Mouse (Mus musculus): ENCODE measurements at regions not wholly inside any gene's neighbourhood (a gene's known extent, or its start where the extent isn't known, plus 50 kb on each side); places are given as distances from the start of the nearest gene placed in this dataset.

DNA sequence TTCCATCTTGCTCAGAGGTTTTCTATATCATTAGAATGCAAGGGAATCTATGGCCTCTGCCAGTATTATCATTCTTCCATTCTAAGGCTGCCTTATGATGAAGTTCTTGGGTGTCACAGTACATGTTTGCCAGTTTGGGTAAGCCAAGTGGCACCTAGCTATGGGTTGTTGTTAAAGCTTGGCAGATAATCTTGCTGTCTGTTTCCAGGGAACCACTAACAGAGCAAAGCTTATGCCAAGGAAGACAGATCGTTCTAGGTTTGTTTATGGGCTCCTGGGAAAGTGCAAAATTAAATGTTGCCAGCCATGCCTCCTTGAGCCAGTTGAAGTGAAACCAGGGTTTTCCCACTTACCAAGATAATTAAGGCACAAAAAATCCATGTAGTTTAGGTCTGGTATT, 292.9 kb upstream of the Cobl start:
- DNase-seq (ENCODE audit: low spot score in 2 of 2) = peak in 1 of 2 experiments; percentile 3
- intact Hi-C loops (cut with DNase I) = no loop called here

DNA sequence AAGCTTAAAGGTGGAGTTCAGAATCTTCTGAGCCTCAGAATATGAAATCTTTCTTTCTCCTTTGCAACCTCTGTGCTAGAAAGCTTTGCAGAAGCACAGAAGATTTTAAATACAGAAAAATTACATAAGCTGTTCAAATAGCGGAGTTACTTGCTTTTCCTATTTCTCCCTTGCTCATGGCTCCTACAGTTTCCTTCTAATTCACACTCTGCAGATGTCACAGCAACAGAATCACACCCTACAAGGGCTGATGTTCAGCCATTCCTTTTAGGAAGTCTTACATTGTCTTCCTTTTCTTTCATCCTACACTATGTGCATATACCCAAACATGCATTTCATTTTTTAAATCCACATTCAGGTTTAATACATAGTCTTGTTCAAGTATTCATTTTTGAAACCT, 285.3 kb upstream of the Cobl start:
- intact Hi-C loops (cut with DNase I) = no loop called here

DNA sequence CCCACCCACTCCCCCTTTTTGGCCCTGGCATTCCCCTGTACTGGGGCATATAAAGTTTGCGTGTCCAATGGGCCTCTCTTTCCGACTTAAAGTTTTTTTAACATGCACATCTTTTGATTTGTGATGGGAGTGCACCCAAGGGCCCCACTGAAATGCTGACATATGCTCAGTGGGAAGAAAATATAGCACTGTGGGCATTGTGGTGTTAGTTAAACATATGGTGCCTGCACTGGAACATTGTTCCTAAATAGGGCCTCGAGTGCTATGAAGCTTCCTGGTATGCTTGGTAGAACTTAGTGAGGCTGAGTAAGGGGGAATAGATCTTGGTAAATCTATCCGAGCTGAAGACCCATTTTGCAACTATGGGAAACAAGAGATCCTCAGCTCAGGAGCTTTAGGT, 284.5 kb upstream of the Cobl start:
- intact Hi-C loops (cut with DNase I) = no loop called here
- peak; percentile 10 to 20 for DNase-seq (ENCODE audit: low spot score in 2 of 2)

More for the DNA sequence above, 285.3 kb upstream of the Cobl start:
- peak in 1 of 2 experiments; percentile 4 for DNase-seq (ENCODE audit: low spot score in 2 of 2)

DNA sequence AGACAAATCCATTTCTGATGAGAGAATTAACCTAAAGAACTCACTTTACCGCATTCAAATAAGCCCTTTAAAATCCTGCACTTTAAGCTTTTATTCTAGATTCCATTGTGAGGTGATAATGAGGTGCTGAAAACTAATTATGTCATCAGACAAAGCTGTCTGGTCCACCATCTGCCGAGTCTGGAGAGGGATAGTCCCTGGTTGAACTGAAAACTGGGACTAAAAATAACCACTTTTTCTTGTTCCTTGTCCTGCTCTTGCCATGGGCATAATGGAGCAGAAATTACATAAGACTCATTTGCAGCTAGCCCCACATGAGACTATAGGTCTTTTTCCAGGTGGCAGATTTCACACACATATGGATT, 277.4 kb upstream of the Cobl start:
- DNase-seq (ENCODE audit: low spot score in 2 of 2) = peak; percentile 49 to 54
- intact Hi-C loops (cut with DNase I) = no loop called here

DNA sequence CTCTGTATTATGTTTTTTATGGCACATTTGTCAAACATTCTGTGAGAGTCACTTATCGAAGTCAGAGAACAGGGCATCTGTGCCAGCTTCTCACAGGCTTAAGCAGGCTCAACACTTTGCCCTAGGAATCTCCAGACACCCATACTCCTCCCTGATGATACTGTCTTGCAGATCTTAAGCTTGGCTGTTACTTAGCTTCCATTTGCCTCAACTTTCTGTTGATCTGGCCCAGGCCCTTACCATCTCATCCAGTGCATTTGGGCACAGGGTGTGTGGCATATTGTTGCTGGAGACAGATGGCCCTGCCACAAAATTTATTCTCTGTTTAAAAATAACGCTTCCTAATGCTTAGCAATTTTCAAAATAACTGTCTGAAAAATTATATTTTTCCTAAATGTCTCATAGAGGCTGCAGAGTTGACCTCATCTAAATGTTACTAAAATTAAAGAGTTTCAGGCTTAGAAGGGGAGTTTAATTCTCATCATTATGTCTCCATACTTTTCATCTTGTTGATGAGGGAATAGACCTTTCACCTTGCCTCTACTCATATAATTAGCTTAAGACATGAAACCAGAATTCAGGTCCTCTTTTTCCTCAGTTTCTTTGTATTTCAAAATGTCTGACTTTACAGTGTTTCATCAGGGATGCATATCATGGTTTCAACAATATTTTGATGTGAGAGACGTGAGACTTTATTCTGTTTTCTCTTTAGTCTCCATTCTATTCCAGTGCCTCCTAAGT, 276.8 kb upstream of the Cobl start:
- intact Hi-C loops (cut with DNase I) = no loop called here
- DNase-seq (ENCODE audit: low spot score in 2 of 2) = no peak

DNA sequence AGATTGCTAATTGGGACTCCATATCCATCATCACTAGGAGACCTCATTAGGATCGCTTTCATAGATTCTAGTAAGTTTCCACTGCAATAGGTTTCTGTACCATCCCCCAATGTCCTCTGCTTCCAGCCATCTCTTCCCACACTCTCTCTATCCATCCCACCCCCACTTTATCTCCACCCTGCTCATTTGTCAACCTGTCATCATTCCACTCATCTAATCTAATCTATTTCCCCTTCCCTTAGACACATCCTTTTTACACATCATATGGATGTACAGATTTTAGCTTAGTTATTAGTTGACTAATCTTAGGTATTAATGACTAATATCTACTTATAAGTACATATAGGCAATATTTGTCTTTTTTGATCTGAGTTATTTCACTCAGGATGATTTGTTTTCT, 269.5 kb upstream of the Cobl start:
- no peak for DNase-seq (ENCODE audit: low spot score in 2 of 2)
- intact Hi-C loops (cut with DNase I) = no loop called here

DNA sequence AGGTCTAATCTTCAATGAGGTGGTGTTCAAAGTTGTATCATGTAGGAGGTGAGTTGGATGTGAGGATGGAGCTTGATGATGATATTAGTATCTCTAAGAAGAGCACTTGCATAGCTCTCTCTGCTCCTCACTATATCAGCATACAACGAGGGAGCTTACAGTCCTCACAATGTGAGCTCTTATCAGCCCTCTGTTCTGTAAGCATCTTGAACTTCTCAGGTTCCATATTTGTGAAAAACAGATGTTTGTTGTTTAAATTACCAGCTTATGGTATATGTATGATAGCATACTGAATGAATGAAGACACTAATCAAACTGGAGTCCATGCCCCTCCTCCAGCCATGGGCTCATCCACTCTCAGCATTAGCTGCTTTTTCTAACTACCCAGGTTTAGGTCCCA, 262.5 kb upstream of the Cobl start:
- intact Hi-C loops (cut with DNase I) = no loop called here
- no peak for DNase-seq (ENCODE audit: low spot score in 2 of 2)

DNA sequence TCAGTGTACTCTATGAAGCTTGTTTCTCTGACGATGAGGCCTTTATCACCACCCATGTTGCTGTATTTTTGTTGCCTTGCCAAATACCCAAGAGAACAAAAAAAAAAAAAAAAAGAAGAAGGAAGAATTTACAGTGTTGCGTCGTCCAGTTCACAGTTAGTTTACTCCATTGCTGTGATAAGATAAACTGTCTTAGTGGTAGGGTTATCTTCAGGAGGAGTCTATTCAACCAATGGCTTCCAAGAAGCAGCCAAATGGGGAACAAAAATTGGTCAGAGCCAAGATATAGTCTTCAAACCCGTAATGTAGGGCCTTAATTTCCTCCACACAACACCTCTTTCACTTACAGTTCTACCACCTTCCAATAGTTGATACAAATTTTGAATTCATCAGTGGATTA, 261.7 kb upstream of the Cobl start:
- intact Hi-C loops (cut with DNase I) = no loop called here
- no peak for DNase-seq (ENCODE audit: low spot score in 2 of 2)

DNA sequence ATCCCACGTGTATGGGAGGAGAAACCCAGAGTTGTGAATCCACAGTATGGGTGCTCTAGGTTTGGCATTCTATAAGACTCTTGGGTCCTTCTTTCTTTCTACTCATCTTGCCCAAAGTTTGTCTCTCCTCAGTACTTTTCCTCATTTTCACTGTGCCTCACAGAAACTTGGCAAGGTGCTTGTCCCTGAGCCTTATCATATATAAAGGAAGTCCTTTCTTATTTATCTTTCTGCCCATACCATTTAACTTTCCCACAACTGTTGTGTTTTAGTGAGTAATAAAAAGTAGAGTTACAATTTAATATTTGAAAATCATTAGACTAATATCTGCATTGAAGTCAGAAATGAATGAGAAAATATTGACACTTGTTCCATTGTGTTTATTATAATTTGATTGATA, 257.6 kb upstream of the Cobl start:
- DNase-seq (ENCODE audit: low spot score in 2 of 2) = no peak
- intact Hi-C loops (cut with DNase I) = no loop called here

DNA sequence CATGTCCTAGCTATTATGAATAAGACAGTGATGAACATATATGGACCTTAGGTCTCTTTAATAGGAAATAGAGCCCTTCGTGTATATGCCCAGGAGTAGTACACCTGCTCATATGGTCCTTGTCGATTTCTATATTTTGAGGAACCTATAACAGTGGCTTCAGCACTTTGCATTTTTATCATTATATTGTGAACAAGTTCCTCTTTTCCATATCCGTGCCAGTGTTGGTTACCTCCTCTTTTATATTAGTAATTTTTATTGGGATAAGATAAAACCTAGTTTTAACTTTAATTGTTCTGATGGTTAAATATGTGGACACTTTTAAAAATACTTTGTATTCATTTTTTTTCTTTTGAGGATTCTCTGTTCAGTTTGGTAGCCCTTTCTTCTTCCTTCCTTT, 255.4 kb upstream of the Cobl start:
- intact Hi-C loops (cut with DNase I) = no loop called here
- no peak for DNase-seq (ENCODE audit: low spot score in 2 of 2)

DNA sequence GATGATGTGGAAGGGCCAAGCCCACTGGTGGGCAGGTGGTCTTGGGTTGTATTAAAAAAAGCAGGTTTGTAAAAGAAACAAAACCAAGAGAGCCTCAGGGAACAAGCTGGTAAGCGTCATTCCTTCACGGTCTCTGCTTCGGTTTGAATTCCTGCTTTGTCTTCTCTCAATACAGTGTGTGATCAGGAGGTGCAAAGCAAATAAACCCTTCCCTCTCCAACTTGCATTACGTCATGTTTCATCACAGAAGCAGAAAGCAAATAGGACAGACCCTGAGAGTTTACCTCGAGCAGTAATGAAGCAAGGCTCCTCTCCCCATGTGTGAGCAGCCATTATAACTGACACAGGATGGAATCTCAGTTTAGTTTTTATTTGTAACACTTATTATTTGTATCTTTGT, 231.6 kb upstream of the Cobl start:
- no peak for DNase-seq (ENCODE audit: low spot score in 2 of 2)
- intact Hi-C loops (cut with DNase I) = no loop called here

DNA sequence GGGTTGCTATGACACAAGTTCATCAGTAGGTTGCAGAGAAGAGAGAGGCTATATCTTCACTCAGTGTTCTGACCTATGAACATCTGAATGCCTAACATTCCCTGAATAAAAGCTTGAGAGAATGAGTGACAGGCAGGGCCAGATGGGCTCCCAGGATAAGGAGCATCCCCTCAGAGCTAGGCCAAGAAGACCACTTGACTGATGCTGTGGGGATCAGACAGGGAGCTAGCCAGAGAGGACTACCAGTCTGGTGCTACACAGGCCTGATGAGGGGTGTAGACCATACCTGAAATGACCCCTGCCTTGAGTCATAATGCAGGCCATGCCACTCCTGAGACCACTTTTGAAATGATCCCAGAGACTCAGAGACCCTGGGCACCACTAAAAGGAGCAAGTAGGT, 228.1 kb upstream of the Cobl start:
- intact Hi-C loops (cut with DNase I) = no loop called here
- no peak for DNase-seq (ENCODE audit: low spot score in 2 of 2)

DNA sequence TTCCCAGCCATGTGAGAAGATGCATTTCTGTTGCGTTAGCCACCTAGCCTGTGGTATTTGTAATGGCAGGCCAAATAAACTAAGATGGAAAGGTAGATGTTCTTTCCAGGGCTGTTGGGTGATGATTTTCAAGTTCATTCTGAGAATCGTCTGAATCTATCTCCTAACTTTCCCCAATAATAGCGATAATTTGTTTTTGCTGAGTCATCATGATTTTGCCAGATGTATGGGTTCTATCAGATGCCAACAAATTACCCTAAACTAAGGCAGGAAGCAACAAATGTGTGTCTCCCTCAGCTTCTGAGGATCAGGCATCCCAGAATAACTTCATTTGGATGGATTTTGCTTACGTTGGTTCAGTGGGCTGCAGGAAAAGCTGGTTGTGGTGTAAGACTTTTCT, 222.0 kb upstream of the Cobl start:
- no peak for DNase-seq (ENCODE audit: low spot score in 2 of 2)
- intact Hi-C loops (cut with DNase I) = no loop called here

DNA sequence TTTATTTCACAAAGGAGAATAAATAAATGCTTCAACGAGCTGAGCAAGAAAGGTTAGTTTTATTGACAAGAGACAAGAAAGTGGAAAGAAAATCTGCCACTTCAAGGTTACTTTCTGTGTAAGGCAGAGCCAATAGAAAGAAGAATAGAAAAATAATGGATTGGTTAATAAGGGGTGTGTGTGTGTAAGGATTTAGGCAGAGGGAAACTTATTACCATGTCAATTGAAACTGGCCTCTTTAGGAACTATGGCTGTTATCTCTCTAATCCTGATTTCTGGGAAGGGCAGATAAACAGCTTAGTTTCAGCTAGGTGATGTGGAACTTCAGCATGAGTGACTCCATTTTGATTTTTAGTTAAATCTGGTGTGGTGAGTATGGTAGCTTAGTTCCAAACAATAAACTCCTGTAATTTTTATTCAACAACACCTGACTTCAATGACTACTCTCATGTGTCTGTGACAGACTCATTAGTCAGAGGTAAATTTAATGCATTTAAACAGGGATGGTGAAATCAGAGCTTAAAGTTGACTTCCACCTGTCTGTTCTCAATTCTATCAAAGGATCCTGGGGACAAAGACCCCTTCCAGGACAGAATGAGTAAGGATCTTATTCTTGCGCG, 197.2 kb upstream of the Cobl start:
- DNase-seq (ENCODE audit: low spot score in 2 of 2) = no peak
- intact Hi-C loops (cut with DNase I) = no loop called here

DNA sequence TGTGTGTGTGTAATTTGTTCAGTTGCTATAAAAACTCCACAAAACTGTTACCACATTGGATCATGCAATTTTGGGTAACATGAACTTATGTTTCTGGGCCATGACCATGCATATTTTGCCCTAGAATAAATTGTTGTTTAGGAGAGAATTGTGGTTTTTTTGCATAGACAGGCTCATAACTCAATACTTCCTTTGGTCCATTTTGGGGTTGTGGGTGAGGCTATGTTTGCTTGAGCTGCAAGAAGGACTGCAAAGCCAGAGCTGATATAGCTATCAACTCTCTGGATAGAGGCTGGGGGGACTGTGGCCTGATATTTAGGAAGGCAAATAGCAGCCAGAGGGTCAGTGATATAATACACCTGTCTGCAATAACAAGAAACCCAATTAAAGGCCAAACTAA, 194.1 kb upstream of the Cobl start:
- intact Hi-C loops (cut with DNase I) = no loop called here

DNA sequence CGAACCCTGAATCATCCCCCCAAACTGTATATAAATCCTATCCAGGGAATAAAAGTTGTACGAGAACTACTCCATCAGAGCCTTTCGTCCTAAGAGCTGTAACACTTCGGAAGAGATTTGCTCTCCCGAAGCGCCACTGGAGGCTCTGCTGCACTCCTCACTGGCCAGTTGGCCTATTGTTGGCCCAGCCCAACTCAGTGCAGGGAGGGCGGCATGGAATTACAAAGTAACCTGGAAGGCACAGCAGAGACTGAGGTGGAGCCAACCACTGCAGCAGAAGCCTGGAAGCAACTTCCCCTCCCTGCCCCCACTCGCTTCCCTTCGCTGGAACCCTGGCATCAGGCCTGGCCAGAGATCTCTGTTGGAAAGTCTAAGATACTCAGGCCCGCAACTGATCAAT, 191.7 kb upstream of the Cobl start:
- no peak for DNase-seq (ENCODE audit: low spot score in 2 of 2)
- intact Hi-C loops (cut with DNase I) = no loop called here

More for the DNA sequence above, 194.1 kb upstream of the Cobl start:
- DNase-seq (ENCODE audit: low spot score in 2 of 2) = no peak

Measured in left cerebral cortex, postnatal 14 days (tissue).